Mouse (Mus musculus): ENCODE data around the gene Mtor. TPM values are rescaled to one million over a fixed set of nuclear protein-coding genes. Genes with fewer than 3 reads are reported as not detected.

Gene Mtor
- polyA plus RNA-seq, 1 experiment = 3.8 TPM

- Histone ChIP-seq H3K9me3 (no peaks in the 10 kb centered on the region), H3K4me3 (replicated peaks) (no peak overlapping the region), H3K4me1 (peaks cover 63% of the 10 kb centered on the region), H3K36me3 (replicated peaks; ENCODE audit: low read length) (peaks cover 95% of the 10 kb centered on the region), H3K27me3 (replicated peaks) (no peaks in the 10 kb centered on the region)
- TF ChIP-seq FLI1 (IDR thresholded peaks at IDR 0.05; ENCODE audit: low read length) (no peak), GATA1 (IDR thresholded peaks at IDR 0.05; ENCODE audit: borderline replicate concordance, low read length) (no peak)
Observed at GRCm38 (mm10) chr4:148435657-148436330, 12.6 kb upstream of the Mtor start.

GRCm38 (mm10) chr4:148441931-148442330 lies 6.5 kb upstream of the Mtor start:
- peaks cover 52% of the 10 kb centered on the region for H3K36me3 ChIP-seq (replicated peaks; ENCODE audit: low read length)
- TF ChIP-seq FLI1 (IDR thresholded peaks at IDR 0.05; ENCODE audit: low read length) (no peak), GATA1 (IDR thresholded peaks at IDR 0.05; ENCODE audit: borderline replicate concordance, low read length) (no peak)
- H3K4me3 ChIP-seq (replicated peaks) = no peak overlapping the region
- no peaks in the 10 kb centered on the region for H3K27me3 ChIP-seq (replicated peaks)
- peaks cover 49% of the 10 kb centered on the region for H3K4me1 ChIP-seq
- no peaks in the 10 kb centered on the region for H3K9me3 ChIP-seq

GRCm38 (mm10) chr4:148442598-148442997 lies 5.8 kb upstream of the Mtor start:
- TF ChIP-seq GATA1 (IDR thresholded peaks at IDR 0.05; ENCODE audit: borderline replicate concordance, low read length) (no peak), FLI1 (IDR thresholded peaks at IDR 0.05; ENCODE audit: low read length) (no peak)
- no peaks in the 10 kb centered on the region for H3K9me3 ChIP-seq

GRCm38 (mm10) chr4:148444250-148444967 lies 4.0 kb upstream of the Mtor start, which contains the start of gene Ubiad1:
Ubiad1 (minus strand) TSS chr4:148444771.
- peaks cover 27% of the 10 kb centered on the region for H3K36me3 ChIP-seq (replicated peaks; ENCODE audit: low read length)
- TF ChIP-seq GATA1 (IDR thresholded peaks at IDR 0.05; ENCODE audit: borderline replicate concordance, low read length) (no peak), FLI1 (IDR thresholded peaks at IDR 0.05; ENCODE audit: low read length) (no peak)
- peaks cover 39% of the 10 kb centered on the region for H3K4me1 ChIP-seq

More at GRCm38 (mm10) chr4:148442598-148442997, 5.8 kb upstream of the Mtor start:
- Histone ChIP-seq H3K4me1 (peaks cover 49% of the 10 kb centered on the region), H3K4me3 (replicated peaks) (no peak overlapping the region), H3K27me3 (replicated peaks) (no peaks in the 10 kb centered on the region), H3K36me3 (replicated peaks; ENCODE audit: low read length) (peaks cover 46% of the 10 kb centered on the region)

GRCm38 (mm10) chr4:148448853-148449245 lies 438 bp downstream of the Mtor start:
- H3K4me3 ChIP-seq (replicated peaks) = peak overlapping the region; percentile 92
- peaks cover 30% of the 10 kb centered on the region for H3K4me1 ChIP-seq

More at GRCm38 (mm10) chr4:148444250-148444967, 4.0 kb upstream of the Mtor start, which contains the start of gene Ubiad1:
- Histone ChIP-seq H3K9me3 (no peaks in the 10 kb centered on the region), H3K4me3 (replicated peaks) (peak within 1 kb of the TSS; percentile 98), H3K27me3 (replicated peaks) (no peaks in the 10 kb centered on the region)

GRCm38 (mm10) chr4:148453707-148454106 lies 5.3 kb downstream of the Mtor start:
- peaks cover 20% of the 10 kb centered on the region for H3K4me1 ChIP-seq
- H3K4me3 ChIP-seq (replicated peaks) = no peak overlapping the region
- no peaks in the 10 kb centered on the region for H3K27me3 ChIP-seq (replicated peaks)
- TF ChIP-seq FLI1 (IDR thresholded peaks at IDR 0.05; ENCODE audit: low read length) (no peak), GATA1 (IDR thresholded peaks at IDR 0.05; ENCODE audit: borderline replicate concordance, low read length) (no peak)
- H3K9me3 ChIP-seq = no peaks in the 10 kb centered on the region
- H3K36me3 ChIP-seq (replicated peaks; ENCODE audit: low read length) = peaks cover 76% of the 10 kb centered on the region

More at GRCm38 (mm10) chr4:148448853-148449245, 438 bp downstream of the Mtor start:
- Histone ChIP-seq H3K36me3 (replicated peaks; ENCODE audit: low read length) (peaks cover 28% of the 10 kb centered on the region), H3K9me3 (no peaks in the 10 kb centered on the region), H3K27me3 (replicated peaks) (no peaks in the 10 kb centered on the region)
- TF ChIP-seq FLI1 (IDR thresholded peaks at IDR 0.05; ENCODE audit: low read length) (no peak), GATA1 (IDR thresholded peaks at IDR 0.05; ENCODE audit: borderline replicate concordance, low read length) (no peak)

- TF ChIP-seq GATA1 (IDR thresholded peaks at IDR 0.05; ENCODE audit: borderline replicate concordance, low read length) (no peak), FLI1 (IDR thresholded peaks at IDR 0.05; ENCODE audit: low read length) (no peak)
- Histone ChIP-seq H3K27me3 (replicated peaks) (no peaks in the 10 kb centered on the region), H3K9me3 (no peaks in the 10 kb centered on the region), H3K4me1 (peaks cover 8% of the 10 kb centered on the region), H3K4me3 (replicated peaks) (no peak overlapping the region), H3K36me3 (replicated peaks; ENCODE audit: low read length) (peaks cover 92% of the 10 kb centered on the region)
Observed at GRCm38 (mm10) chr4:148455477-148456025, 7.1 kb downstream of the Mtor start.

GRCm38 (mm10) chr4:148460656-148461284 lies 12.4 kb downstream of the Mtor start:
- H3K9me3 ChIP-seq = no peaks in the 10 kb centered on the region
- H3K4me3 ChIP-seq (replicated peaks) = no peak overlapping the region
- H3K27me3 ChIP-seq (replicated peaks) = no peaks in the 10 kb centered on the region
- H3K36me3 ChIP-seq (replicated peaks; ENCODE audit: low read length) = peaks cover 96% of the 10 kb centered on the region
- 0 out of 2 replicates have a peak, but pooled peaks cover 3% of the 10 kb centered on the region for H3K4me1 ChIP-seq
- TF ChIP-seq GATA1 (IDR thresholded peaks at IDR 0.05; ENCODE audit: borderline replicate concordance, low read length) = no peak
- no peak for TF ChIP-seq FLI1 (IDR thresholded peaks at IDR 0.05; ENCODE audit: low read length)

- TF ChIP-seq FLI1 (IDR thresholded peaks at IDR 0.05; ENCODE audit: low read length) (no peak), GATA1 (IDR thresholded peaks at IDR 0.05; ENCODE audit: borderline replicate concordance, low read length) (no peak)
- Histone ChIP-seq H3K36me3 (replicated peaks; ENCODE audit: low read length) (peaks cover 96% of the 10 kb centered on the region), H3K27me3 (replicated peaks) (no peaks in the 10 kb centered on the region), H3K4me3 (replicated peaks) (no peak overlapping the region), H3K9me3 (no peaks in the 10 kb centered on the region), H3K4me1 (0 out of 2 replicates have a peak, but pooled peaks cover 3% of the 10 kb centered on the region)
Observed at GRCm38 (mm10) chr4:148461772-148462171, 13.4 kb downstream of the Mtor start.

Data from megakaryocyte, embryonic 14.5 days (primary cell).